Mouse (Mus musculus): ENCODE measurements at regions not wholly inside any gene's neighbourhood (a gene's known extent, or its start where the extent isn't known, plus 50 kb on each side); places are given as distances from the start of the nearest gene placed in this dataset.

DNA sequence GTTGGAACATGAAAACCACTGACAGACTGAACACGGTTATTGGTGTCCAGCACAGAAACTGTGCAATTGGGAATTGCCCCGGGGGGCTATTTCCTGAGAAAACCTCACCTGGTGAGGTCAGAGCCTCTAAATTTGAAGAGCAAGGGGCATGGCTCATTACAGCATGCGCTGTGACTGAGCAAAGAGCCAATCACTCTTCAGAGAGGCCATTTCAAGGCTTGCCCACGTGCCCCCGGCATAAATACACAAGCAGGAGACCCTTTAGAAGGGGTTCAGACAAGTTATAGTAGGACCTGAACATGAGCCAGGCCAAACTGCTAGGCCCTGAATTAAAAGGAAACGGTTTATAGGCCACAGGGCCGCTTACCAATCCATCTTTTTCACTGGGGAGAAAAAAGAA, 512.9 kb upstream of the Zeb2 start:
- Histone ChIP-seq H3K27me3 (ENCODE audit: control insufficient read depth, insufficient read depth, low read length) (no peaks in the 10 kb centered on the region), H3K4me2 (no peak overlapping the region), H3K36me3 (ENCODE audit: control insufficient read depth, insufficient read depth, low read length) (no peaks in the 10 kb centered on the region), H3K4me3 (ENCODE audit: low read depth, low read length) (no peak overlapping the region), H3K9me3 (replicated peaks; ENCODE audit: control insufficient read depth, low read length) (no peaks in the 10 kb centered on the region), H3K4me1 (ENCODE audit: control insufficient read depth, insufficient read depth, low read length) (no peaks in the 10 kb centered on the region), H3K27ac (ENCODE audit: low read depth, low read length) (no peak overlapping the region), H3K9ac (ENCODE audit: low read depth, low read length) (no peak overlapping the region)
- 76% methylated on average over 7 of the region's 7 CpGs for whole genome bisulfite sequencing (ENCODE audit: insufficient replicate concordance)
- ATAC-seq (replicated peaks; ENCODE audit: insufficient number of reproducible peaks, low FRiP score, low TSS enrichment) = no peak

DNA sequence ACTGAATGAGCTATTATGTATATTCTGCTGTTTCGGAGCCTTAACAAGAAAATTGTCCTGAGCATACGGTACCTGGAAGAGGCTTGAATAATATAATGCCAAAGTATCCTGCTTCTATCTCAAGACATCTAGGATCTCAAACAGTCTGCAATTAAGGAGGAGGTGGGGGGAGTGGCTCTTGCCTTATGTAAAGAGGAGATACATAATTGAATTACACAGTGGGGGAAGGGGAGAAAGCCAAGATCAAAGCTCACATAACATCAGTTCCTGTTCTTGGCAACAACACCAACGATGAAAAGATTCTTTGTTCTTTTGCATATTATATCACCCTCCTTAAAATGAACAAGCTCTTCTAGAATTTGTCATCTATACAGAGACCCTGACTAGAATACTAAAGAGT, 512.4 kb upstream of the Zeb2 start:
- Histone ChIP-seq H3K4me3 (ENCODE audit: low read depth, low read length) (no peak overlapping the region), H3K27me3 (ENCODE audit: control insufficient read depth, insufficient read depth, low read length) (no peaks in the 10 kb centered on the region), H3K4me2 (no peak overlapping the region), H3K9ac (ENCODE audit: low read depth, low read length) (no peak overlapping the region), H3K9me3 (replicated peaks; ENCODE audit: control insufficient read depth, low read length) (no peaks in the 10 kb centered on the region), H3K36me3 (ENCODE audit: control insufficient read depth, insufficient read depth, low read length) (no peaks in the 10 kb centered on the region), H3K4me1 (ENCODE audit: control insufficient read depth, insufficient read depth, low read length) (no peaks in the 10 kb centered on the region), H3K27ac (ENCODE audit: low read depth, low read length) (no peak overlapping the region)
- 80% methylated on average over 3 of the region's 3 CpGs for WGBS (ENCODE audit: insufficient replicate concordance)
- no peak for ATAC-seq (replicated peaks; ENCODE audit: insufficient number of reproducible peaks, low FRiP score, low TSS enrichment)

DNA sequence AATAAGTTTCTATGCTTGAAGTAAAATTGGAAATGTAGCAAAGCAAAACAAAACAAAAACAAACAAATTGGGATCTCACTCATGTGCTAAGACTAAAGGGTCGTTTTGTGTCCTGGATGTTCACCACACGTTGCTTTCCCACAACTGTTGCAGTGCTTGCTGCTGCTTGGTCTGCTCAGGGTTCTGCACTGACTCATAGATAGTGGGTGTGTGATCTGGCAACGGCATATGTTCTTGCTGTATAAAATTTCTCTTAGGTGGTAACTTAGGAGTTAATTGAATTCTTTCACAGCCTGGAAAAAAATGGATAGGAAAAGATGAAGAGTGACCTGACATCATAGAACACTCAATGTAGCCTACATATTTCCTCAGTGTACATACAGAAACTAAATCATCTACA, 505.9 kb upstream of the Zeb2 start:
- no peak overlapping the region for H3K4me3 ChIP-seq (ENCODE audit: low read depth, low read length)
- H3K4me1 ChIP-seq (ENCODE audit: control insufficient read depth, insufficient read depth, low read length) = no peaks in the 10 kb centered on the region
- no peak overlapping the region for H3K9ac ChIP-seq (ENCODE audit: low read depth, low read length)
- ATAC-seq (replicated peaks; ENCODE audit: insufficient number of reproducible peaks, low FRiP score, low TSS enrichment) = no peak
- H3K9me3 ChIP-seq (replicated peaks; ENCODE audit: control insufficient read depth, low read length) = no peaks in the 10 kb centered on the region
- H3K27me3 ChIP-seq (ENCODE audit: control insufficient read depth, insufficient read depth, low read length) = no peaks in the 10 kb centered on the region
- no peak overlapping the region for H3K4me2 ChIP-seq
- no peaks in the 10 kb centered on the region for H3K36me3 ChIP-seq (ENCODE audit: control insufficient read depth, insufficient read depth, low read length)
- 60% methylated on average over 3 of the region's 3 CpGs for WGBS (ENCODE audit: insufficient replicate concordance)
- H3K27ac ChIP-seq (ENCODE audit: low read depth, low read length) = no peak overlapping the region

GRCm38 (mm10) chr2:45608926-45609325, 491.7 kb upstream of the Zeb2 start:
- Histone ChIP-seq H3K9ac (ENCODE audit: low read depth, low read length) (no peak overlapping the region), H3K4me1 (ENCODE audit: control insufficient read depth, insufficient read depth, low read length) (no peaks in the 10 kb centered on the region), H3K4me3 (ENCODE audit: low read depth, low read length) (no peak overlapping the region), H3K9me3 (replicated peaks; ENCODE audit: control insufficient read depth, low read length) (no peaks in the 10 kb centered on the region), H3K4me2 (no peak overlapping the region), H3K27ac (ENCODE audit: low read depth, low read length) (no peak overlapping the region), H3K36me3 (ENCODE audit: control insufficient read depth, insufficient read depth, low read length) (no peaks in the 10 kb centered on the region), H3K27me3 (ENCODE audit: control insufficient read depth, insufficient read depth, low read length) (no peaks in the 10 kb centered on the region)
- ATAC-seq (replicated peaks; ENCODE audit: insufficient number of reproducible peaks, low FRiP score, low TSS enrichment) = no peak
- WGBS (ENCODE audit: insufficient replicate concordance) = 66% methylated on average over 1 of the region's 1 CpGs

GRCm38 (mm10) chr2:45607393-45607792, 490.2 kb upstream of the Zeb2 start:
- no peak for ATAC-seq (replicated peaks; ENCODE audit: insufficient number of reproducible peaks, low FRiP score, low TSS enrichment)
- H3K9me3 ChIP-seq (replicated peaks; ENCODE audit: control insufficient read depth, low read length) = no peaks in the 10 kb centered on the region
- H3K9ac ChIP-seq (ENCODE audit: low read depth, low read length) = no peak overlapping the region
- H3K4me3 ChIP-seq (ENCODE audit: low read depth, low read length) = no peak overlapping the region
- no peaks in the 10 kb centered on the region for H3K36me3 ChIP-seq (ENCODE audit: control insufficient read depth, insufficient read depth, low read length)
- no peak overlapping the region for H3K4me2 ChIP-seq
- H3K4me1 ChIP-seq (ENCODE audit: control insufficient read depth, insufficient read depth, low read length) = no peaks in the 10 kb centered on the region
- H3K27ac ChIP-seq (ENCODE audit: low read depth, low read length) = no peak overlapping the region
- H3K27me3 ChIP-seq (ENCODE audit: control insufficient read depth, insufficient read depth, low read length) = no peaks in the 10 kb centered on the region

GRCm38 (mm10) chr2:45601332-45601900, 484.2 kb upstream of the Zeb2 start:
- H3K4me3 ChIP-seq (ENCODE audit: low read depth, low read length) = no peak overlapping the region
- H3K4me1 ChIP-seq (ENCODE audit: control insufficient read depth, insufficient read depth, low read length) = no peaks in the 10 kb centered on the region
- no peaks in the 10 kb centered on the region for H3K36me3 ChIP-seq (ENCODE audit: control insufficient read depth, insufficient read depth, low read length)
- no peak overlapping the region for H3K4me2 ChIP-seq
- H3K9me3 ChIP-seq (replicated peaks; ENCODE audit: control insufficient read depth, low read length) = no peaks in the 10 kb centered on the region
- H3K27me3 ChIP-seq (ENCODE audit: control insufficient read depth, insufficient read depth, low read length) = no peaks in the 10 kb centered on the region
- ATAC-seq (replicated peaks; ENCODE audit: insufficient number of reproducible peaks, low FRiP score, low TSS enrichment) = no peak
- H3K27ac ChIP-seq (ENCODE audit: low read depth, low read length) = no peak overlapping the region
- WGBS (ENCODE audit: insufficient replicate concordance) = 69% methylated on average over 6 of the region's 6 CpGs
- no peak overlapping the region for H3K9ac ChIP-seq (ENCODE audit: low read depth, low read length)

GRCm38 (mm10) chr2:45593765-45594164, 476.6 kb upstream of the Zeb2 start:
- Histone ChIP-seq H3K36me3 (ENCODE audit: control insufficient read depth, insufficient read depth, low read length) (no peaks in the 10 kb centered on the region), H3K4me2 (no peak overlapping the region), H3K9ac (ENCODE audit: low read depth, low read length) (no peak overlapping the region), H3K4me1 (ENCODE audit: control insufficient read depth, insufficient read depth, low read length) (no peaks in the 10 kb centered on the region), H3K27me3 (ENCODE audit: control insufficient read depth, insufficient read depth, low read length) (no peaks in the 10 kb centered on the region), H3K9me3 (replicated peaks; ENCODE audit: control insufficient read depth, low read length) (no peaks in the 10 kb centered on the region), H3K4me3 (ENCODE audit: low read depth, low read length) (no peak overlapping the region), H3K27ac (ENCODE audit: low read depth, low read length) (no peak overlapping the region)
- ATAC-seq (replicated peaks; ENCODE audit: insufficient number of reproducible peaks, low FRiP score, low TSS enrichment) = no peak
- WGBS (ENCODE audit: insufficient replicate concordance) = 81% methylated on average over 4 of the region's 4 CpGs

DNA sequence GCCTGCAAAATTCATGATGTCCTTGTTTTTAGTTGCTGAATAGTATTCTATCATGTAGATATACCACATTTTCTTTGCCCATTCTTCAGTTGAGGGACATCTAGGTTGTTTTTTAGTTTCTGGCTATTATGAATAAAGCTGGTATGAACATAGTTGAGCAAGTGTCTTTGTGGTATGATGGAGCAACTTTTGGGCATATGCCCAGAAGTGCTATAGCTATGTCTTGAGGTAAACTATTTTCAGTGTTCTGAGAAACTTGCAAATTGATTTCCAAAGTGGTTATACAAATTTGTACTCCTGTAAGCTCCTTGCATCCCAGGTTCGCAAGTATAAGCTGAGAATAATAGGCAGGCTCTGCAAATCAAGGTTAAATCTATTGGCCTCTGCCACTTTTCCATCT, 473.8 kb upstream of the Zeb2 start:
- Histone ChIP-seq H3K9me3 (replicated peaks; ENCODE audit: control insufficient read depth, low read length) (no peaks in the 10 kb centered on the region), H3K4me2 (no peak overlapping the region), H3K4me3 (ENCODE audit: low read depth, low read length) (no peak overlapping the region), H3K36me3 (ENCODE audit: control insufficient read depth, insufficient read depth, low read length) (no peaks in the 10 kb centered on the region), H3K4me1 (ENCODE audit: control insufficient read depth, insufficient read depth, low read length) (no peaks in the 10 kb centered on the region), H3K27ac (ENCODE audit: low read depth, low read length) (no peak overlapping the region), H3K27me3 (ENCODE audit: control insufficient read depth, insufficient read depth, low read length) (no peaks in the 10 kb centered on the region), H3K9ac (ENCODE audit: low read depth, low read length) (no peak overlapping the region)
- WGBS (ENCODE audit: insufficient replicate concordance) = 76% methylated on average over 1 of the region's 1 CpGs
- no peak for ATAC-seq (replicated peaks; ENCODE audit: insufficient number of reproducible peaks, low FRiP score, low TSS enrichment)

- Histone ChIP-seq H3K4me1 (ENCODE audit: control insufficient read depth, insufficient read depth, low read length) (no peaks in the 10 kb centered on the region), H3K9me3 (replicated peaks; ENCODE audit: control insufficient read depth, low read length) (no peaks in the 10 kb centered on the region), H3K36me3 (ENCODE audit: control insufficient read depth, insufficient read depth, low read length) (no peaks in the 10 kb centered on the region), H3K4me2 (no peak overlapping the region), H3K27me3 (ENCODE audit: control insufficient read depth, insufficient read depth, low read length) (no peaks in the 10 kb centered on the region), H3K9ac (ENCODE audit: low read depth, low read length) (no peak overlapping the region), H3K4me3 (ENCODE audit: low read depth, low read length) (no peak overlapping the region), H3K27ac (ENCODE audit: low read depth, low read length) (no peak overlapping the region)
- ATAC-seq (replicated peaks; ENCODE audit: insufficient number of reproducible peaks, low FRiP score, low TSS enrichment) = no peak
- 81% methylated on average over 2 of the region's 2 CpGs for WGBS (ENCODE audit: insufficient replicate concordance)
Measured at GRCm38 (mm10) chr2:45588248-45588647, 471.1 kb upstream of the Zeb2 start.
